Mouse (Mus musculus) thymus, adult 18-20 months (tissue): ENCODE data around the gene Serpina3n.
"Not testable (repeated sequence)": the region's sequence is repeated elsewhere in the genome, so short reads cannot be mapped to it uniquely, and the experiment has no call there.

Source experiments
- DNase-seq, 2 experiments: peaks; one replicate each; pipeline ENCODE4 v3.0.0; 2022; ENCODE audit warnings: mixed read lengths in 2 of 2

The Serpina3n gene

GRCm38 (mm10) chr12:104406454-104406885, at the start of gene Serpina3n:
Gene Serpina3n (plus strand): TSS chr12:104406729.
- DNase-seq, result no peak

- no peak for DNase-seq
Measured at GRCm38 (mm10) chr12:104369986-104370385, 36.5 kb upstream of the Serpina3n start.

GRCm38 (mm10) chr12:104377179-104377578, 29.4 kb upstream of the Serpina3n start:
- DNase-seq, result not testable (repeated sequence)

GRCm38 (mm10) chr12:104378351-104378750, 28.2 kb upstream of the Serpina3n start:
- DNase-seq, result not testable (repeated sequence)

- DNase-seq, result not testable (repeated sequence)
Measured at GRCm38 (mm10) chr12:104378815-104379214, 27.7 kb upstream of the Serpina3n start.

GRCm38 (mm10) chr12:104379856-104380255, 26.7 kb upstream of the Serpina3n start:
- DNase-seq, result no peak

- DNase-seq, result not testable (repeated sequence)
Measured at GRCm38 (mm10) chr12:104381071-104381604, 25.4 kb upstream of the Serpina3n start.

GRCm38 (mm10) chr12:104385987-104386386, 20.5 kb upstream of the Serpina3n start:
- DNase-seq, result not testable (repeated sequence)

- DNase-seq, result not testable (repeated sequence)
Measured at GRCm38 (mm10) chr12:104386878-104387277, 19.7 kb upstream of the Serpina3n start.

GRCm38 (mm10) chr12:104388477-104388876, 18.1 kb upstream of the Serpina3n start:
- no peak for DNase-seq

GRCm38 (mm10) chr12:104391057-104391456, 15.5 kb upstream of the Serpina3n start:
- DNase-seq, result not testable (repeated sequence)

- no peak for DNase-seq
Measured at GRCm38 (mm10) chr12:104403968-104404367, 2.6 kb upstream of the Serpina3n start.

GRCm38 (mm10) chr12:104412507-104412906, 6.0 kb downstream of the Serpina3n start:
- no peak for DNase-seq

- no peak for DNase-seq
Measured at GRCm38 (mm10) chr12:104414576-104414975, 8.0 kb downstream of the Serpina3n start.

- DNase-seq, result no peak
Measured at GRCm38 (mm10) chr12:104415625-104416315, 9.2 kb downstream of the Serpina3n start.

GRCm38 (mm10) chr12:104418340-104419135, 12.0 kb downstream of the Serpina3n start:
- DNase-seq, result peak; percentile 15 to 19

- DNase-seq, result no peak
Measured at GRCm38 (mm10) chr12:104419136-104419462, 12.6 kb downstream of the Serpina3n start.

- DNase-seq, result no peak
Measured at GRCm38 (mm10) chr12:104422615-104423392, 16.3 kb downstream of the Serpina3n start.

- no peak for DNase-seq
Measured at GRCm38 (mm10) chr12:104425591-104425990, 19.1 kb downstream of the Serpina3n start.

GRCm38 (mm10) chr12:104426915-104427314, 20.4 kb downstream of the Serpina3n start:
- DNase-seq, result no peak

GRCm38 (mm10) chr12:104431359-104431758, 24.8 kb downstream of the Serpina3n start:
- no peak for DNase-seq

- DNase-seq, result no peak
Measured at GRCm38 (mm10) chr12:104433214-104433613, 26.7 kb downstream of the Serpina3n start.
